Comparison of ENCODE assay signal across 11 mouse cellular contexts in the genomic region with DNA sequence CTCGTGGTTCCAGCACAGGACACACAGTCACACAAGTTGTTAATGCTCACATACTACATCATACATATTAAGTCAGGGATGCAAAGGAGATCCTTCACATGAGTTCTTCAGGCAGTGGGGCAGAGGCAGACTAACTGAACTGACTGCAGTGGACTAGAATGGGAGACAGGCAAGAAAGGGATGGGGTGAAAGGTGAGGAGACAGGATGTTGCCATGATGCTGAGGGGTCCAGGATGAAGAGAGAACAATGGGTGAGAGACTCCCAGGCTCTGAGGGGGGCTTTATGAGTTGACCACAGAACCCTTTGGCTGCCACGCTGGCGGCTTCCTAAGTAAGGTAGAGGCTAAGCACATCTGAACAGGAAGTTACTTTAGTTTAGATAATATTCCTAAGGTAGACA. TPM values are rescaled to one million over a fixed set of nuclear protein-coding genes. Genes with fewer than 3 reads are reported as not detected.
DNase-seq lines count a peak whose midpoint lies in the region; ATAC-seq and TF ChIP-seq lines count a peak whose summit lies in the region.
"Had no signal": no experiment of that assay in that cellular context is flagged by ENCODE, and none has a peak within 500 bp of the region (broad histone marks: within the 10 kb centered on the region; RNA-seq: fewer than 3 reads in every experiment).

No protein-coding gene starts in this region.

- TF ChIP-seq POLR2A in testis, adult 2 months (IDR thresholded peaks at IDR 0.05; ENCODE audit: control insufficient read depth, low read depth, low read length): no peak

- peaks cover under 1% of the 10 kb centered on the region; the same call in 1 of the 2 replicates for H3K36me3 ChIP-seq in heart, embryonic 13.5 days
- H3K36me3 ChIP-seq in testis, adult 2 months (ENCODE audit: control insufficient read depth, insufficient read depth, low read length): no peaks in the 10 kb centered on the region
- H3K36me3 ChIP-seq in liver, embryonic 15.5 days (replicated peaks): no peaks in the 10 kb centered on the region

- peaks cover 26% of the 10 kb centered on the region for H3K4me1 ChIP-seq in heart, embryonic 13.5 days
- H3K4me1 ChIP-seq in testis, adult 2 months (ENCODE audit: control insufficient read depth, insufficient read depth, low read length): peaks cover 21% of the 10 kb centered on the region
- H3K4me1 ChIP-seq in liver, embryonic 15.5 days (replicated peaks): peaks cover 7% of the 10 kb centered on the region

- H3K9ac ChIP-seq in heart, embryonic 13.5 days: peak overlapping the region; percentile 90; the same call in 1 of the 2 replicates
- no peak overlapping the region for H3K9ac ChIP-seq in liver, embryonic 15.5 days

- H3K4me2 ChIP-seq in heart, embryonic 13.5 days: peak overlapping the region; percentile 89
- H3K4me2 ChIP-seq in liver, embryonic 15.5 days: peak overlapping the region; percentile 74; the same call in 1 of the 2 replicates

- H3K27ac ChIP-seq in heart, embryonic 13.5 days (replicated peaks): no peak overlapping the region
- H3K27ac ChIP-seq in testis, adult 2 months (ENCODE audit: control insufficient read depth, insufficient read depth, low read depth, low read length): peak overlapping the region; percentile 55
- H3K27ac ChIP-seq in liver, embryonic 15.5 days (replicated peaks): no peak overlapping the region

- no peak for TF ChIP-seq CTCF in testis, adult 2 months (IDR thresholded peaks at IDR 0.05; ENCODE audit: control insufficient read depth, insufficient read depth, insufficient replicate concordance, low read depth, low read length)

- H3K27me3 ChIP-seq in heart, embryonic 13.5 days (replicated peaks): peaks cover 23% of the 10 kb centered on the region
- no peaks in the 10 kb centered on the region for H3K27me3 ChIP-seq in testis, adult 2 months (ENCODE audit: control insufficient read depth, insufficient read depth, low read length)
- H3K27me3 ChIP-seq in liver, embryonic 15.5 days: peaks cover 29% of the 10 kb centered on the region

- 79% methylated on average over 3 of the region's 3 CpGs for WGBS in heart, embryonic 13.5 days
- 57% methylated on average over 3 of the region's 3 CpGs for WGBS in liver, embryonic 15.5 days (ENCODE audit: insufficient replicate concordance)

- peak overlapping the region; percentile 75; the same call in 1 of the 2 replicates for H3K4me3 ChIP-seq in heart, embryonic 13.5 days
- peak overlapping the region; percentile 92 for H3K4me3 ChIP-seq in testis, adult 2 months (ENCODE audit: control insufficient read depth, low read depth, low read length)
- H3K4me3 ChIP-seq in liver, embryonic 15.5 days (replicated peaks): peak overlapping the region; percentile 57; the same call in 1 of the 2 replicates

- ATAC-seq in heart, embryonic 13.5 days (ENCODE audit: extremely low read depth, insufficient number of reproducible peaks, low FRiP score, low TSS enrichment): no peak
- ATAC-seq in liver, embryonic 15.5 days (ENCODE audit: insufficient read depth): no peak
- no peak for ATAC-seq in megakaryocyte-erythroid progenitor cell, adult 5-6 weeks (replicated peaks; ENCODE audit: low FRiP score, low TSS enrichment, poor library complexity, severe bottlenecking)

- no peak for DNase-seq in heart, postnatal 4 days
- no peak for DNase-seq in testis, postnatal 14 days (ENCODE audit: low spot score)
- no peak for DNase-seq in thymus, postnatal 4 days
- DNase-seq in cerebellum, postnatal 14 days: no peak
- DNase-seq: gastrocnemius, postnatal 10 days had no signal

- no peaks in the 10 kb centered on the region for H3K9me3 ChIP-seq in heart, embryonic 13.5 days
- no peaks in the 10 kb centered on the region for H3K9me3 ChIP-seq in liver, embryonic 15.5 days (replicated peaks)

RNA-seq across cellular contexts. Expression of gene Rgs19, which starts 0.8 kb away (rescaled TPM):
- polyA plus RNA-seq in heart, embryonic 13.5 days (2015; fragmentation: Nextera tagmentation; extraction: Ambion mirVana): 43.5 and 44.2 TPM in 2 replicates
- 10 to 100 TPM; 11.3 to 15.8 TPM for total RNA-seq in heart, postnatal 4 days (2021)
- 25.7 and 28.2 TPM in 2 replicates for polyA plus RNA-seq in testis, adult 2 months (2012; rRNA removed)
- polyA plus RNA-seq in liver, embryonic 15.5 days (2015; fragmentation: Nextera tagmentation; extraction: Ambion mirVana): 22.3 and 22.4 TPM in 2 replicates
- 55.6 and 78.0 TPM in 2 replicates for total RNA-seq in megakaryocyte-erythroid progenitor cell, adult 5-6 weeks (2014; fragmentation: Nextera tagmentation)
- 20.5 and 23.7 TPM in 2 replicates for total RNA-seq in megakaryocyte-erythroid progenitor cell, adult 5-6 weeks (2017)

RNA-seq across cellular contexts. Expression of gene Lkaaear1, which starts 3.7 kb away (rescaled TPM):
- polyA plus RNA-seq in heart, embryonic 13.5 days (2015; fragmentation: Nextera tagmentation; extraction: Ambion mirVana): not detected in 2 replicates
- not detected for total RNA-seq in heart, postnatal 4 days (2021)
- polyA plus RNA-seq in testis, adult 2 months (2012; rRNA removed): 409 and 417 TPM in 2 replicates
- not detected in 2 replicates for polyA plus RNA-seq in liver, embryonic 15.5 days (2015; fragmentation: Nextera tagmentation; extraction: Ambion mirVana)
- total RNA-seq in megakaryocyte-erythroid progenitor cell, adult 5-6 weeks (2014; fragmentation: Nextera tagmentation): not detected in 2 replicates
- not detected in 2 replicates for total RNA-seq in megakaryocyte-erythroid progenitor cell, adult 5-6 weeks (2017)
- total RNA-seq: adrenal gland, postnatal 10 days; gastrocnemius, postnatal 10 days; left cerebral cortex, postnatal 14 days had no signal

RNA-seq across cellular contexts. Expression of gene Tcea2, which starts 14.5 kb away (rescaled TPM):
- 15.2 and 17.1 TPM in 2 replicates for polyA plus RNA-seq in heart, embryonic 13.5 days (2015; fragmentation: Nextera tagmentation; extraction: Ambion mirVana)
- 10 to 100 TPM in 1 of 2 experiments, 1 to 10 TPM in 1; 9.9 to 11.1 TPM for total RNA-seq in heart, postnatal 4 days (2021)
- 577 and 632 TPM in 2 replicates for polyA plus RNA-seq in testis, adult 2 months (2012; rRNA removed)
- 1.3 and 2.7 TPM in 2 replicates for polyA plus RNA-seq in liver, embryonic 15.5 days (2015; fragmentation: Nextera tagmentation; extraction: Ambion mirVana)
- total RNA-seq in megakaryocyte-erythroid progenitor cell, adult 5-6 weeks (2014; fragmentation: Nextera tagmentation): 8.2 and 9.0 TPM in 2 replicates
- 3.4 and 4.5 TPM in 2 replicates for total RNA-seq in megakaryocyte-erythroid progenitor cell, adult 5-6 weeks (2017)

RNA-seq across cellular contexts. Expression of gene Oprl1, which starts 20.2 kb away (rescaled TPM):
- 4.9 and 5.0 TPM in 2 replicates for polyA plus RNA-seq in heart, embryonic 13.5 days (2015; fragmentation: Nextera tagmentation; extraction: Ambion mirVana)
- under 1 TPM; 0.24 to 0.54 TPM for total RNA-seq in heart, postnatal 4 days (2021)
- 5.4 and 5.9 TPM in 2 replicates for polyA plus RNA-seq in testis, adult 2 months (2012; rRNA removed)
- polyA plus RNA-seq in liver, embryonic 15.5 days (2015; fragmentation: Nextera tagmentation; extraction: Ambion mirVana): 0.07 and 0.23 TPM in 2 replicates
- total RNA-seq in megakaryocyte-erythroid progenitor cell, adult 5-6 weeks (2014; fragmentation: Nextera tagmentation): 0.90 TPM in 1 of 2 replicates, not detected in the other
- not detected in 2 replicates for total RNA-seq in megakaryocyte-erythroid progenitor cell, adult 5-6 weeks (2017)
- total RNA-seq: gastrocnemius, postnatal 10 days had no signal

RNA-seq across cellular contexts. Expression of gene Sox18, which starts 23.1 kb away (rescaled TPM):
- 34.7 and 36.1 TPM in 2 replicates for polyA plus RNA-seq in heart, embryonic 13.5 days (2015; fragmentation: Nextera tagmentation; extraction: Ambion mirVana)
- 10 to 100 TPM; 75.9 to 80.3 TPM for total RNA-seq in heart, postnatal 4 days (2021)
- 5.0 and 5.5 TPM in 2 replicates for polyA plus RNA-seq in testis, adult 2 months (2012; rRNA removed)
- 6.7 and 8.0 TPM in 2 replicates for polyA plus RNA-seq in liver, embryonic 15.5 days (2015; fragmentation: Nextera tagmentation; extraction: Ambion mirVana)
- total RNA-seq in megakaryocyte-erythroid progenitor cell, adult 5-6 weeks (2014; fragmentation: Nextera tagmentation): not detected in 2 replicates
- not detected in 2 replicates for total RNA-seq in megakaryocyte-erythroid progenitor cell, adult 5-6 weeks (2017)

Comparison
In these comparisons a context has a peak if more than half of its experiments do, and no peak if none do; other contexts are left out.
1. RNA of gene Lkaaear1, which starts 3.7 kb away (polyA plus RNA-seq): 409 to 417 TPM in testis, adult 2 months; not detected in heart, embryonic 13.5 days and not detected in liver, embryonic 15.5 days; every median in the first group is over 100 times any median in the second.
2. RNA of gene Tcea2, which starts 14.5 kb away (polyA plus RNA-seq): 577 to 632 TPM in testis, adult 2 months; 15.2 to 17.1 TPM in heart, embryonic 13.5 days and 1.3 to 2.7 TPM in liver, embryonic 15.5 days; every median in the first group is over 10 times any median in the second.
3. Peak in every context shown above with its lines, with median percentiles within 50 percentile points of each other: H3K4me3 ChIP-seq.